Mouse (Mus musculus): ENCODE results near the gene Cnbp. TPM values are rescaled to one million over a fixed set of nuclear protein-coding genes. Genes with fewer than 3 reads are reported as not detected.

Cnbp gene
- total RNA-seq, 2 experiments from 2014 or later: 316 to 330 TPM

- DNase-seq: no peak
Measured at GRCm38 (mm10) chr6:87804886-87805285, 46.0 kb downstream of the Cnbp start.

DNA sequence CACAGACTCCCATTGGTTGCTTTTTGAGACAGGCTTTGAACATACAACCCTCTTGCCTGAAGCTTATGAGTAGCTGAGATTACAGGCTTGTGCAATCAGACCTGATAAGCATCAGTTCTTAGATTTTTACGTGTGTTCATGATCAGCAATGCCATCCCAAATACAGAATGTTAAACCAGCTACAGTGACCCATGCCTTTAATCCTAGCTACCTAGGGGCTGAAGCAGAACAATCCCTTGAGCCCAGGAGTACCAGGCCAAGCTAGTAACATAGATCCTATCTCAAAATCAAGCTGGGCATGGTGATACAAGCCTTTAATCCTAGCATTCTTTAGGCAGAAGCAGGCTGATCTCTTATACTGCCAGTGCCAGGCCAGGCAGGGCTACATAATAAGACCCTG lies 46.9 kb downstream of the Cnbp start:
- DNase-seq: no peak

DNA sequence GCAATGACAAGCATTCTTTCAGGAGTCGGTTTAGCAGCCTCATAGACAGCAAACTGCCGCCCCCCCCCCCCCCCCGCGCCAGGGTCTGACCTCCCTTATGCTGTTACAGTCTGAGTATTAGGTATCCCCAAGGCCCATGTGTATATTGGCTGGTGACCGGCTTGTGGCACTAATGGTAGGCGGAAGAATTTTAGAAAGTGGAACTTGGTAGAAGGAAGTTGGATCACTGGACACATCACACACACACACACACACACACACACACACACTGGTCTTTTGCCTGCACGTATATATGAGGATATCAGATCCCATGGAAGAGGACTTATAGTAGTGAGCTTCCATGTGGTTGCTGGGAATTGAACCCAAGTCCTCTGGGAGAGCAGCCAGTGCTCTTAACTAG lies 48.4 kb downstream of the Cnbp start:
- no peak for DNase-seq

DNA sequence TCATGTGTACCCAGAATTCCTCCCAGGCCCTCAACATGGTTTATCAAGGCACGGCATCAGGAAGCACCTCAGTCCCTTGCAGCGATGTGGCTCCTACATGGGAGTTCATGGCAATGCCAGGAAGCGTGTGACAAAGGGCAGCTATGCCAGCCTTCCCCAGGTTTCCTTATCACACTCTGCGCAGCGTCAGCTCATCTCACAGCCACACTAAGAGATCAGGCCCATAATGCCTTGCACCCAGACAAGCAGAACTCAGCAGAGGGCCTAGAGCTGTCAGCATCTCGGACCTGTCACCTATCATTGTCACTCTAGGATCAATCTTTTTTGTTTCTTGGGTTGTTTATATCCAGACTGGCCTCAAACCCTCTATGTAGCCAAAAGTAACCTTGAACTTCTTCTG lies 51.3 kb downstream of the Cnbp start:
- DNase-seq: no peak

- DNase-seq: no peak
Measured at GRCm38 (mm10) chr6:87797321-87797720, 53.6 kb downstream of the Cnbp start.

- no peak for DNase-seq
Measured at GRCm38 (mm10) chr6:87796251-87796880, 54.5 kb downstream of the Cnbp start.

DNA sequence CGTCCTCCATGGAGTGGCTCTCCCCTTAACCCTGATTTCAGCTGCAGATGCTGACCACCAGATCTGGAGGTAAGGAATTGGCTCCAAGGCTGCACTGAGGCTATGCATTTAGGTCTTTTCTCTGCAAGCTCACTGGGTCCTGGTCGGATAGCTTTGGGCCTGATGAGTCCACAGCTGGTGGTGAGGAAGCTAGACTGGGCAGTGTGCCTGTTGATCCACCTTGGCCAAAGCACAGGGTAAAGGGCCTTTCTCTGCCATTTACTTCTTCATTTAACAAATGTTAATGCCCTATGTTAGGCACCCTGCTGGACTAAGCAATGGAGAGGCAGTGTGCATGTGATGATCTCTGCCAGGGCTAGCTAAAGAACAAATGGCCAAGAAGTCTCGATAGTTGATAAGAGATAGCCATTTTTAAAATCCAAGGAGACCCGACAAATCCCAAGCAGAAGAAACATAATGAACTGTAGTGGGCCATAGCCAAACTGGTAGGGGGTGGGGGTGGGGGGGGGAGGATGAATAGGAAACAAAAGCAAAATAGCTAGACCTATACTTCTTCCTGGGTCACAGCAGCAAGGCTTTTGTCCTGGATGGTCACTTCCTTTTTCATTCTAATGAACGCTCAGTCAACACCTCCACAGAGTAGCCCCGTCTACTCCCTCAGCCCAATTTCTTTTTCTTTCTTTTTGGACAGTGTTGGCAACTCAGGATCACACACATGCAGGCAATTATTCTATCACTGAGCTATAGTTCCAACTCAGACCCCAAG lies 55.3 kb downstream of the Cnbp start:
- no peak for DNase-seq

GRCm38 (mm10) chr6:87793821-87794510 lies 56.9 kb downstream of the Cnbp start:
- DNase-seq: no peak

Other genes starting within 250 kb of the Cnbp start
- 1 to 10 TPM; 2.7 to 3.1 TPM for gene Aplf, start 178.9 kb downstream of the Cnbp start, total RNA-seq (2021)
- 1 to 10 TPM; 1.5 to 2.4 TPM for gene Efcc1, start 120.2 kb downstream of the Cnbp start, total RNA-seq (2021)
- 1 to 10 TPM in 1 of 2 experiments, under 1 TPM in 1; 0.64 to 1.1 TPM for gene Gp9, start 73.0 kb downstream of the Cnbp start, total RNA-seq (2021)
- gene Rab43, start 38.9 kb downstream of the Cnbp start, total RNA-seq (2021): 10 to 100 TPM; 19.7 TPM
- gene Gm45140, start 15.3 kb downstream of the Cnbp start, total RNA-seq (2021): 1 to 10 TPM in 1 of 2 experiments, under 1 TPM in 1; 0.95 to 2.4 TPM
- 10 to 100 TPM; 23.4 to 24.5 TPM for gene Isy1, start 12.3 kb downstream of the Cnbp start, total RNA-seq (2021)
- gene Copg1, start 36.7 kb upstream of the Cnbp start, total RNA-seq (2021): 10 to 100 TPM; 86.8 to 90.0 TPM
- gene Hmces, start 62.8 kb upstream of the Cnbp start, total RNA-seq (2021): 10 to 100 TPM; 14.0 to 16.3 TPM
- 10 to 100 TPM; 36.2 to 37.3 TPM for gene H1fx, start 130.5 kb upstream of the Cnbp start, total RNA-seq (2021)
- 100 to 1,000 TPM; 246 to 271 TPM for gene Rab7, start 194.2 kb upstream of the Cnbp start, total RNA-seq (2021)
- gene Rpn1, start 233.4 kb upstream of the Cnbp start, total RNA-seq (2021): 100 to 1,000 TPM; 128 to 130 TPM